Mouse (Mus musculus): ENCODE data around the gene Sbsn.

Sbsn gene

GRCm38 (mm10) chr7:30758853-30759252, 7.6 kb downstream of the Sbsn start:
- DNase-seq: peak; percentile 63

- no peak for DNase-seq
These were observed 10.6 kb downstream of the Sbsn start for GRCm38 (mm10) chr7:30761769-30762352.

DNA sequence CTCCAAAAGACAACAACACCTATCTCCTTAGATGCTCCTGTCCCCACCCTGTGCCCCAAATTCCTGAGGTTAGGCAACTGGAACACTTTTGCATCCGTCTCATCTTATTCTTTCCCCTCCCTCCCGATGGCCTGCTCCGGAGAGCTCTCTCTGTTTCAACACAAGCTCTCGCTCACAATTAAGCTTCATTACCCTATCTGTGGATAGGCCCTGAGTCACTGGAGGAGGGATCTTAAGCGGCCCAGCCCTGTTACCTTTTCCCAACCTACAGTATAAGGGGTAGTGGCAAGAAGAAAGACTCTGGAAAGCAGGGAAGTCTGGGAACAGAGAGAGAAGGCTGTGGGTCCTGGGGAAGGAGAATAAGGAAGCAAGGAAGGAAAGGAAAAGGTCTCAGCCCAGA, 12.2 kb downstream of the Sbsn start, which contains the start of gene Dmkn:
Gene Dmkn, plus strand, starts transcription at position 301 of the 400 bp plus-strand sequence.
- no peak for DNase-seq

DNA sequence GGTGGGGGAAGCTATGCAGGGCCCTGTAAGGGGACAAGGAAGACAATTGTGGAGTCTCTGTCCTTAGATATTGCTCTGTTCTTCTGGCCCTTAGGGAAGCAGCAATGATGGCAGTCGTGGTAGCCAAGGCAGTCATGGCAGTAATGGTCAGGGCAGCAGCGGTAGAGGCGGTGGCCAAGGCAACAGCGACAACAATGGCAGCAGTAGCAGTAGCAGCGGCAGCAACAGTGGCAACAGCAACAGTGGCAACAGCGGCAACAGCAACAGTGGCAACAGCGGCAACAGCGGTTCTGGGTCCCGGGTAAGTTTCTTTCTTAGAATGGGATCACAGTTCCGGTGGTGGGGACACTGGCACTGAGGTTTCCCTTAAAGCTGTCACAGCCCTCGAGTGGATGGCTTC, 13.9 kb downstream of the Sbsn start:
- DNase-seq: peak; percentile 9

DNA sequence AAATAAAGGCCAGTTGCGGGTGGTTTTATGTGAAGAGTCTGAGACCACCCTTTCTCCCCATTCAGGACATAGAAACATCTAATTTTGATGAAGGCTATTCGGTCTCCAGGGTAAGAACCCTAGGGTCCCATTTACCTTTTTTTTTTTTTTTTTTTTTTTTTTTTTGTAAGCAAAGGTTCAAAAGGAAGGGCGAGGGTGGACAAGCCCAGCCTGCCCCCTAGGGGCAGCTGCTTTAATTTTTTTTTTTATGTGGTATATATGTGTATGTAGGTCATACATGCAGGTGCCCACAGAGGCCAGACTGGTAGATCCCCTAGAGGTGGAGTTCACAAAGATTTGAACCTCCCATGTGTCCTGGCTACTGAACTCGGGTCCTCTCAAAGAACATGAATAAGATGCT, 15.1 kb downstream of the Sbsn start:
- no peak for DNase-seq

DNA sequence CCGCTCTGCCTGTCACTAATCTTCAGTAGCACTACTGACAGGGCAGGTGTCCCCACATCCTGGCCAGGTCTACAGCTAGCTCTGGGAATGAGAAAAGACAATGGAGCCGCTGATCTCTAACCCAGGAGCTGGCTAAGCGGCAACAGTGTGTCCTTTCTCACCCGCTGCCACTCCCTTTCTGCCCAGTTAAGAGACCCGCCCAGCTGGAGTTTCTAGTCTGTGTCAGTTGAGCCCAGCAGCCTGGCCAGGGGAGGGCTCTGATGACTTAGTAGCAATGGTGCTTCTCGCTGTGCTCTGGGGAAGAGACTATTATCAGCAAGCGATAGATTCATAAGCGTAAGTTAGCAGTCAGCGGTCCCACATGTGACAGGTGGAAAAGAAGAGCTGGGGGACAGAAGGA, 18.0 kb downstream of the Sbsn start:
- DNase-seq: no peak

DNA sequence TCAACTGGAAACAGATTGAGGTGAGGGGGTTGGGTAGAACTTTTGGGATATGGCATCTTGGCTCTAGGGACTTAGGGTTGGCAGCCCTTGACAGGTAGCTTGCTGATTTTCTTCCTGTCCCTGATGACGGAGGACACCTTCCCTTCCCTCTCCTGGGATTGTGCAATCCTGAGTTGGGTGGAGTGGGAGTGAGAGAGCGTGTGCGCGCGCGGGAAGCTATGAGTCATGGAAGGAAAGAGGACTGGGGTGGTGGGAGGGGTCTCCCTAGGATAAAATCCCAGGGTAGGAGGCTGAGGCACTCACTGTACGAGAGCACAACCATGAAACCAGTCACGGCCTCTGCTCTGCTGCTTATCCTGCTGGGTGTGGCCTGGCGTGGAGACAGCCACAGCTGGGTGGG, 24.8 kb downstream of the Sbsn start:
- no peak for DNase-seq

DNA sequence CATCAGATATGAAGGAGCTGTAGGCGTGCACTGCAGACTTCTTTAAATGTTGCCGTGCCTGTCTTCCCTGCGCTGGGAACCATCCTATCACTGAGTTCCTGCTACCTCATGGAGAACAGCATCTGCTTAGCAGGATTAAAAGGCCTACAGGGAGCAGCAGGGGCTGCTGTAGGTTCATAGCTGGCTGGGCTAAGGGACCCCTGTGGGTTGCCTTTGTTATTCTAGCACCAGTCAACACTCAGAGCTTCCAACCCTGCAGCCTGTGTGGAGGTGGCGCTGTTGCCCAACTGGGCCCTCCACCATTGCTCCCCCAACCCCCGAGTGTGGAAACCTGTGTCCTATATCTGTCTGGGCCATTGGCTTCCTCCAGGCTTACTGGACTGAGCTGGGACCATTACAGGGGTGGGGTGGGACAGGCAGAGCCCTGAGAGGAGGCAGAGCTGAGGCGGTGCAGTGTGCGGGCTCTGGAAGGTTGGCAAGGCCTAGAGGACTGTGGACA, 25.9 kb downstream of the Sbsn start:
- DNase-seq: no peak

- DNase-seq: no peak
These were observed 26.6 kb downstream of the Sbsn start for GRCm38 (mm10) chr7:30777911-30778310.

GRCm38 (mm10) chr7:30781792-30782191, 30.5 kb downstream of the Sbsn start:
- no peak for DNase-seq

DNA sequence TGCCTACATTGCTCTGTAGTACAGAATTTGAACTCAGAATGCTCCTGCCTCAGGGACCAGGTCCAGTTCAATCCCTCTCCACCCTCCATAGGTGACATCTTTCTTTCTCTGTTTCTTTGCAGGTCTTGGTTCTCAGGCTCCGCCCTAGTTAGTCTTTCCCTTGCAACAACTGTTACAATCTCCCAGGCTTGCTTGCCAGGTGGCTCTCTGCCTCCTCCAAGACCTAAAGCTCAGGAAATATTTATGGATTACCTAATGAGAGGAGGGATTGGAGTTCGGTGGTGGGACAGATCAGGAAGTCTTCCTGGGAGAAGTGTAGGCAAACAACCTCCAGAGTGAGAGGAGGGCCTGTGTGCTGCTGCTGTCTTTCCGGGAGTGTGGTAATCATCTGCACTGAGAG, 31.4 kb downstream of the Sbsn start:
- no peak for DNase-seq

DNA sequence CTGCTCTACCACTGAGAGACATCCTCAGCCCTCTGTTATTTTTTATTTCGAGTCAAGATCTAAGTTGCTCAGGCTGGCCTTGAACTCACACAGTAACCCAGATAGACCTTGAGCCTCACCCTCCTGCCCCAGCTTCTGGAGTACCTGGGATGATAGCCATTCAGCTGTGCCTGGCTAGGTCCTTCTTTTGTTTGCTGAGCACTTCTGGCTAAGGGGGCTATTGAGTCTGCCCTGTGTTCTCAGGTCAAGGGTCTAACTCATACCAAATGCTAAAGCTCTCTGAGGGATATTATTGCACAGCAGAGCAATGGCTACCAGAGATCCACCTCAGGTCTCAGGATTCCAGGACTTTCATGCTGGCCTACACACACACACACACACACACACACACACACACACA, 33.9 kb downstream of the Sbsn start:
- no peak for DNase-seq

DNA sequence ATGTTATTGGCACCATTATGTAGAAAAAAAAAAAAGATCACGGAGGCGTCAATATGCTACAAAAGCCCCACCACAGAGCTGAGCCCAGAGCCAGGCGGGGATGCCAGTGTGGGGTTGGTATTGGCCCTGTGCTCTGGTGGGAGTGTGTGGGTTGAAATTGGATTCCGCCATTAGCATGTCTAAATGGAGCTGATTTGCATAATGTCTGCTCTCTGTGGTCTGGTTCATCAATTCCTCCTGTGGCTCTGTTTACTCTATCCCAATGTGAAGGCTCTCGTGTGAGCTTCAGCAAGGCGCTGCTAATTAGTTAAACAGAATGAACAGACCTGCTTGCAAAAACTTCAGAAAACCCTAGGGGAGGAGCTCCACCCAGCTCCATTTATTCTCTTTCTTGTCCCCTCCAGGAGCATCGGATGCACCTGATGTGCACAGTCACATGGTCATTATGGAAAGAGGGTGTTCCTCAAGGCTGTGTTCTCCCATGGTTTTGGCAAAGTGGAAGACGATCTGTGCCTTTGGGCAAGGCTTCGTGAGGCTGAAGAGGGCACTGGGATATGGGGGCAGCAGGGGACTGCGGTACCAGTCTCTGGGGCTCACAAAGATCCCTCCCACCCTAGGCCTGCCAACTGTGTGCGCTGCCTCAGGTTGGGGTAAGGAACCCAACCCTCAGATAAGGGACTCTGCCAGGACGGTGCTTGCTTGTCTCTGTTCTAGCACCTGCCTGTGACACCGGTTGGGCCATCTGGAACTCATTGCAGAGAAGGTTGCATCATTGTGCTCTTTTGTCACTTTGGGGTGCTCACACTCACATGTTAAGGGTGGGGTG, 34.7 kb downstream of the Sbsn start:
- no peak for DNase-seq

DNA sequence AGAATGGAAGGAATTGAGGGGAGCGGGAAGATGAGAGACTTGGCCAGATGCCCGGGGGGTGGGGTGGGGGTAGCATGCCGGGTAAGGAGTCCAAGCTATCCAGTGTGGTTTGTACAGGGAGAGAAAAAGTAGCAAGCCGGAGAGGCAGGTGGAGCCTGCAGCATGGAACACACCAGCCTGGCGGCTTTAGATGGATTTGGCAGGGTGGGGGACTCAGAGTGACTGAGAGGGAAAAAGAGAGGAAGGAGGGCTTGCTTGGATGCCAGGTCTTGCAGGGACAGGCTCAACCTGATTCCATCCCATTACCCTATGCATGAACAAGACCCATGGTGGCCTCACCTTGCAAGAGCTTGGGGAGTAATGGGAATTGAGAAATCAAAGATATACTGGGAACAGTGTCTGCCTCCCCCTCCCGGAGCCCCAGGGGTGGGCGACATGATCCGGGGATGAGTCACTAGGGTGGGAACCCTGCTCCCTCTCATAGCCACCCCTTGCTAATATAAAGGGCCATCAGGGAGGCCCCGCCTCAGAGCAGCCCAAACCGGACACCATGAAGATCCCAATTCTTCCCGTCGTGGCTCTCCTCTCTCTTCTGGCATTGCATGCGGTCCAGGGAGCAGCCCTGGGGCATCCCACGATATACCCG, 36.2 kb downstream of the Sbsn start, which contains the start of gene Krtdap:
Gene Krtdap, plus strand, starts transcription at position 520 of the 646 bp plus-strand sequence.
- DNase-seq: no peak

GRCm38 (mm10) chr7:30790141-30790540, 38.9 kb downstream of the Sbsn start:
- no peak for DNase-seq

DNA sequence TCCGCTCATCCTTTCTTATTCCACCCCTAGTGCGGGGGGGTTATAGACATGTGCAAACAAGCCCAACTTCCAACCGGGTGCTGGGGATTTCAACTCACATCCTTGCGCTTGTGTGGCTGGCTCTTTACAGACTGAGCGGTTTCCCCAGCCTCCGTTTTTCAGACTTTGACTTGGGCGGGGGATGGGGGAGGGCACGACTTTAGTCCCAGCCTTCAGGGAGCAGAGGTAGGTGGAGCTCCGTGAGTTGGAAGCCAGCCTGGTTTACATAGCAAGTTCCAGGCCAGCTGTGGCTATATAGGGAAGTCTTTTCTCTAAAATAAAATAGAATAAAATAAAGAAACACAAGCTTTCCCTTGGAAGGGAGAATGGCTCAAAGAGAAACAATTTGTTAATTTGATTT, 40.6 kb downstream of the Sbsn start:
- DNase-seq: no peak

GRCm38 (mm10) chr7:30794921-30795320, 43.6 kb downstream of the Sbsn start:
- DNase-seq: no peak

- DNase-seq: no peak
These were observed 45.5 kb downstream of the Sbsn start for GRCm38 (mm10) chr7:30796790-30797189.

GRCm38 (mm10) chr7:30800653-30801052, 49.4 kb downstream of the Sbsn start:
- DNase-seq: no peak

GRCm38 (mm10) chr7:30803256-30803655, 52.0 kb downstream of the Sbsn start:
- DNase-seq: no peak

DNA sequence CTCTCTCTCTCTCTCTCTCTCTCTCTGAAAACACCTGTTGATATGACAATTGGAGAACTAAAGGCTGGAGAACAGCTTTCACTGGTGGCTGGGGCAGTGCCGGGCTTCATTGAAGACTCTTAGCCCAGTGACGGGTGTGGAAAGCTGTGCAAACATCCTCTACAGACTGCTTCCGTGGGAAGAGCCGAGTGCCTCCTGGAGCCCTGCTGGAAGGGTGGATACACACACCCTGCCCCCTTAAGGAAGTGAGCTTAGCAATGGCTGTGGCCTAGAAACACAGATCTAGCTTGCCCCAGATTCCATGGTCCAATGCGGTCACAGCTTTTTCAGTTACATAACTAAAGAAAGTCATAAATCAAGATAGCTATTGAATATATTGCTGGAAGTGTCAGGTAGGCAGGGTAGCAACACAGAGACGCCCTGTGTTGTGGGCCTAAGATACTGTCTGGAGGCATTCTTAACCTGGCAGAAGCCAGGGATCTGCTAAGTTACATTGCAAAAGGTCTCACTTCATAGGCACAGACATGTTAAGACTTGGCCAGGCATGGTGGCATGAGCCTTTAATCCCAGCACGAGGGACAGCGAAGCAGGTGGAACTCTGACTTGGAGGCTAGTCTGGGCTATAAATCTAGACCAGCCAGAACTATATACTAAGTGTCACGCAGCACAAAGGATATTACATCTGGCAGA, 52.9 kb downstream of the Sbsn start:
- DNase-seq: no peak
